Mouse (Mus musculus) testis, adult 2 months (tissue): ENCODE results near the gene Ubtd1. TPM values are rescaled to one million over a fixed set of nuclear protein-coding genes. Genes with fewer than 3 reads are reported as not detected.

Source experiments
- H3K27ac ChIP-seq: fragments of 200-500 bp; 2 replicates; pipeline ENCODE4 v1.5.1; 2012; ENCODE audit warnings: low read depth, low read length; ENCODE audit not compliant: control insufficient read depth, insufficient read depth
- H3K27me3 ChIP-seq: fragments of 200-500 bp; 2 replicates; pipeline ENCODE4 v1.6.1; 2012; ENCODE audit warnings: mild to moderate bottlenecking, low read length, moderate library complexity; ENCODE audit not compliant: control insufficient read depth, insufficient read depth
- H3K36me3 ChIP-seq: fragments of 200-500 bp; 2 replicates; pipeline ENCODE4 v1.6.1; 2012; ENCODE audit warnings: mild to moderate bottlenecking, low read length; ENCODE audit not compliant: control insufficient read depth, insufficient read depth
- H3K4me1 ChIP-seq: fragments of 200-500 bp; 2 replicates; pipeline ENCODE4 v1.6.1; 2012; ENCODE audit warnings: low read length; ENCODE audit not compliant: control insufficient read depth, insufficient read depth
- H3K4me3 ChIP-seq: fragments of 200-500 bp; 2 replicates; pipeline ENCODE4 v1.5.1; 2012; ENCODE audit warnings: low read depth, mild to moderate bottlenecking, low read length, moderate library complexity, mixed read lengths; ENCODE audit not compliant: control insufficient read depth
- CTCF ChIP-seq: fragments of 200-500 bp; IDR thresholded peaks from 2 replicates; pipeline ENCODE4 v1.5.1; 2012; ENCODE audit warnings: low read depth, mild to moderate bottlenecking, inconsistent platforms, low read length, moderate library complexity; ENCODE audit not compliant: control insufficient read depth, insufficient read depth, insufficient replicate concordance
- POLR2A ChIP-seq: fragments of 200-500 bp; IDR thresholded peaks from 2 replicates; pipeline ENCODE4 v1.6.1; 2012; ENCODE audit warnings: low read depth, mild to moderate bottlenecking, inconsistent platforms, low read length, moderate library complexity; ENCODE audit not compliant: control insufficient read depth
- polyA plus RNA-seq: library from polyadenylated mRNA; depleted of rRNA; stranded (reverse); fragments of >200 nt; gene quantifications from 2 replicates; pipeline ENCODE4 v1.2.3, GENCODE M21; 2012; rRNA removed

Ubtd1 gene
- polyA plus RNA-seq, result 282 and 310 TPM in 2 replicates

- H3K27me3 ChIP-seq, result no peaks in the 10 kb centered on the region
- H3K4me1 ChIP-seq, result peaks cover 3% of the 10 kb centered on the region
- peak within 1 kb of the TSS; percentile 90 for H3K27ac ChIP-seq
- peaks cover 1% of the 10 kb centered on the region for H3K36me3 ChIP-seq
- TF ChIP-seq POLR2A, result 0 out of 2 replicates have a peak, but pooled peaks have one; percentile 8
- TF ChIP-seq CTCF, result no peak
- H3K4me3 ChIP-seq, result peak within 1 kb of the TSS; percentile 89
Measured at GRCm38 (mm10) chr19:41981595-41981927, at the start of gene Ubtd1. TSS of gene Ubtd1 (plus strand) at chr19:41981763.

GRCm38 (mm10) chr19:41932686-41933085, 48.9 kb upstream of the Ubtd1 start:
- Histone ChIP-seq H3K27ac (peak overlapping the region; percentile 69), H3K4me1 (no peaks in the 10 kb centered on the region; the same call in 1 of the 2 replicates), H3K4me3 (peak overlapping the region; percentile 89), H3K36me3 (no peaks in the 10 kb centered on the region), H3K27me3 (no peaks in the 10 kb centered on the region)
- TF ChIP-seq POLR2A (no peak), CTCF (no peak)

DNA sequence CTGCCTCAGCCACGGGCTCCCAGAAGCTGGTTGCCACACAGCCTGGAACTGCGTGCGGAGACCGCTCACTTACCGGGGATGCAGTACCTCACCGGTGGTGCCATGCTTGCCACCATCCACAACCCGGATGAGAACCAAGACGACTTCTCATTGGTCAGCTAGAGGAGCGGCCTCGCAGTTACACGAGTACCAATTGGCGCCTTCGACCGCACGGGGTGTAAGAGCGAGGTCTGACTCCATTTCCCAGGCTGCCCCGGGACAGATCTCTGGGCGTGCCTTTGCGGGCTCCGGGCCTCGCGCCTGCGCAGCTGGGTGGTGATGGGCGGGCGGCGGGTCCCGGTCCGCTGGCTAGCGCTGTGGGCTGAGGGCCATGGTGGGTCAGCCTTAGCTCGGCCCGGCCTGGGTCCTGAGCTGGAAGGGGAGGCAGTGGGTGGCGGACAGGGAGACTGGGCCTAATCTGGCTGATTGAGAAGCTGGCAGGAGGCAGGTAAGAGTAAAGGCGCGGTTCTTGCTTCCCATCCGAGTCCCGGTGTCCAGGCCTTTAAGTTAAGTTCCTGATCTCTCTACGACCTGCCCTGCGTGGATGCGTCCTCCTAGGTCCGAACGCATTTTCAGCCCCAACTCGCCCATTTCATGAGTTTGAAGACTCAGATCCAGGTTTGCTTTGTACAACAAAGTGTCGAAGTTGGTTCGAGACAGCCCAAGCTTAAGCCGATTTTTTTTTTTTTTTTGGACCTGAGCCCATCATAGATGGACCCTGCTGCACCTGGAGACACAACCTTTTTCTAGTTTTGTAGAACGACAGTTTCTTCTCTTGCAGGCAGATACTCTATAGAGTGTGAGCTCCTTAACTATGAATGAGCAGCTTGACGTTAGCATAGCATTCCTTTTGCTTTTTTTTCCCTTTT, 48.1 kb upstream of the Ubtd1 start, which contains the start of the genes Exosc1 and Zdhhc16:
TSS of gene Exosc1 (minus strand) at position 245 of the 908 bp plus-strand sequence.
TSS of gene Zdhhc16 (plus strand) at position 302 of the 908 bp plus-strand sequence.
- Histone ChIP-seq H3K27ac (peak within 1 kb of the TSS; percentile 69), H3K36me3 (no peaks in the 10 kb centered on the region)

GRCm38 (mm10) chr19:41934124-41934523, 47.4 kb upstream of the Ubtd1 start:
- TF ChIP-seq CTCF (no peak), POLR2A (no peak)
- H3K27ac ChIP-seq, result no peak overlapping the region
- peaks cover 3% of the 10 kb centered on the region; the same call in 1 of the 2 replicates for H3K36me3 ChIP-seq
- no peak overlapping the region; the same call in 1 of the 2 replicates for H3K4me3 ChIP-seq
- H3K27me3 ChIP-seq, result no peaks in the 10 kb centered on the region
- H3K4me1 ChIP-seq, result no peaks in the 10 kb centered on the region; the same call in 1 of the 2 replicates

More for the DNA sequence above, 48.1 kb upstream of the Ubtd1 start, which contains the start of the genes Exosc1 and Zdhhc16:
- TF ChIP-seq CTCF, result no peak
- peak; percentile 90 for TF ChIP-seq POLR2A
- H3K27me3 ChIP-seq, result no peaks in the 10 kb centered on the region
- H3K4me1 ChIP-seq, result no peaks in the 10 kb centered on the region; the same call in 1 of the 2 replicates
- H3K4me3 ChIP-seq, result peak within 1 kb of the TSS; percentile 89

DNA sequence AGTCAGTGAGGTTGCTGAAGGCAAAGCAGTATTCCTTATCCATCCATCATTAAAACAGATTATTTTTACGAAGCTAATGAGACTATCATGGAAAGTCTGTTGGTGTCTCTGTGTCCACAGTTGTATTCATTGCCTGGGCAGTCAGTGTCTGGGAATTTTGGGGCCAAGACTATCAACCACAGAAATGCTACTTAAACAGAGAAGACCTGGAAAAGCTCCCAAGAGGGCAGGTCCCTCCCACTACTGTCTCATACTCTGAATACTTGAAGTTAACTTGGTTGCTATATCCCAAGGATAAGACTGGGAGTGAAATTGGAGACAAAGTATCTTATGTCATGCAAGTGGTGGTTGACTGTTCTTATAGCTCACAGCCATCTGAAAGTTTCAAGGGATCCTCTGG, 45.6 kb upstream of the Ubtd1 start:
- Histone ChIP-seq H3K27me3 (no peaks in the 10 kb centered on the region), H3K27ac (no peak overlapping the region), H3K36me3 (peaks cover 3% of the 10 kb centered on the region; the same call in 1 of the 2 replicates), H3K4me3 (no peak overlapping the region), H3K4me1 (no peaks in the 10 kb centered on the region; the same call in 1 of the 2 replicates)
- TF ChIP-seq CTCF, result no peak
- no peak for TF ChIP-seq POLR2A

DNA sequence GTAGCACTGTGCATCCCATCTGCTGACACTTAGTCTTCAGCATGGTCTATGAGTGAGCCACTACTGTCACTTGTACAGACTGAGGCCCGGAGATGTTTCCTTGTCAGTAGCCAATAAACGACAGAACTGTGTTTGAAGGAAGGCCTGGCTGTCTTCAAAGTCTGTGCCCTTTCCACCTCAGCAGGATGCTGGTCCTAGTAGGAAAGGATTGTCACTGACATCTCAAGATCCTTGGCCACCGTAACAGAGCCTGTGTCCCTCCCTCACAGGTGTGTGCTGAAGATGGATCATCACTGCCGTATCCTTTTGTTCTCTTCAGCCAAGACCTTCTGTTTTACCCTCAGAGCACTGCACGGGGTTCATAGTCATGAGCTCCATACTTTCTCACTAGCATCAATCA, 43.0 kb upstream of the Ubtd1 start:
- Histone ChIP-seq H3K27ac (no peak overlapping the region), H3K36me3 (peaks cover 5% of the 10 kb centered on the region), H3K4me3 (no peak overlapping the region), H3K27me3 (no peaks in the 10 kb centered on the region), H3K4me1 (no peaks in the 10 kb centered on the region; the same call in 1 of the 2 replicates)
- TF ChIP-seq POLR2A (no peak), CTCF (no peak)

GRCm38 (mm10) chr19:41943841-41944240, 37.7 kb upstream of the Ubtd1 start:
- TF ChIP-seq POLR2A (no peak), CTCF (no peak)
- Histone ChIP-seq H3K4me3 (no peak overlapping the region), H3K27ac (no peak overlapping the region), H3K27me3 (no peaks in the 10 kb centered on the region), H3K36me3 (peaks cover 3% of the 10 kb centered on the region), H3K4me1 (no peaks in the 10 kb centered on the region)
